Mouse (Mus musculus) spleen, postnatal 4 days (tissue): ENCODE data around the gene Atp5g1.
"Not testable (repeated sequence)": the region's sequence is repeated elsewhere in the genome, so short reads cannot be mapped to it uniquely, and the experiment has no call there.

Experiments
- DNase-seq, 2 experiments: peaks; one replicate each; pipeline ENCODE4 v3.0.0; 2022; ENCODE audit warnings: low spot score in 2 of 2

Gene Atp5g1

DNA sequence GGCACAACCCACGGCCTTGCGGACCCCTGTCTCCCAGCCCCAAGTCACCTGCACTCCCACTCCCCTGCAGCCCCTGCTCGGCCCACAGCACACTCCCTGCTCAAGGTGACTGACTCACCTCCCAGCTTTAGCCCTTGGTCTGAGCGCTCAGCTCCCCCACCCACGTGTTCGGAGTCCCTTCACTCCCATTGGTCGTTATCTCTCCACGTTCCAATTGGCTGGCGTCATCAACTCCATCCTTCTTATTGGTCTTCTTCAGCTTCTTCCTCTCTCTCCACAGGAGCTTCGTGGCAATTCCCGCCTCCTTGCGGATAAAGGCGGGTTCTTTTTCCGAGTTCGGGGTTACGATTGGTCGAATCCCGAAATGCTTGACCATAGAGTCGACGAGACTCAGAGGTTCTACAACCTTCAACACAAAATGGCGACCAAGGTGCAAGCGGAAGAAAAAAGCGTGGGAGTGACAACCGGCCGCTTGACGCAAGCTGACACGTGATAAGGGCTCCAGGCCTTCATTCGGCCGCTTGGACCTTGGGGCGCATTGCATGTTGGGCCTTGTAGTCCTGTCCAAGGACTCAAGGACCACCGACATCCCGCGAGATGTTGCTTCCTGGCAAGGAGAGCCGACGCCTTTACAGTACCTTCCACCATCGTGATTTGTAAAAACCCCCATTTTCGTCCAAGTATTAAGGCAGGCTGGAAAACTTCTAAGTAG lies at the start of gene Atp5g1:
Gene Atp5g1 (minus strand): TSS at position 162 of the 712 bp plus-strand sequence.
- peak; percentile 94 to 96 for DNase-seq

DNA sequence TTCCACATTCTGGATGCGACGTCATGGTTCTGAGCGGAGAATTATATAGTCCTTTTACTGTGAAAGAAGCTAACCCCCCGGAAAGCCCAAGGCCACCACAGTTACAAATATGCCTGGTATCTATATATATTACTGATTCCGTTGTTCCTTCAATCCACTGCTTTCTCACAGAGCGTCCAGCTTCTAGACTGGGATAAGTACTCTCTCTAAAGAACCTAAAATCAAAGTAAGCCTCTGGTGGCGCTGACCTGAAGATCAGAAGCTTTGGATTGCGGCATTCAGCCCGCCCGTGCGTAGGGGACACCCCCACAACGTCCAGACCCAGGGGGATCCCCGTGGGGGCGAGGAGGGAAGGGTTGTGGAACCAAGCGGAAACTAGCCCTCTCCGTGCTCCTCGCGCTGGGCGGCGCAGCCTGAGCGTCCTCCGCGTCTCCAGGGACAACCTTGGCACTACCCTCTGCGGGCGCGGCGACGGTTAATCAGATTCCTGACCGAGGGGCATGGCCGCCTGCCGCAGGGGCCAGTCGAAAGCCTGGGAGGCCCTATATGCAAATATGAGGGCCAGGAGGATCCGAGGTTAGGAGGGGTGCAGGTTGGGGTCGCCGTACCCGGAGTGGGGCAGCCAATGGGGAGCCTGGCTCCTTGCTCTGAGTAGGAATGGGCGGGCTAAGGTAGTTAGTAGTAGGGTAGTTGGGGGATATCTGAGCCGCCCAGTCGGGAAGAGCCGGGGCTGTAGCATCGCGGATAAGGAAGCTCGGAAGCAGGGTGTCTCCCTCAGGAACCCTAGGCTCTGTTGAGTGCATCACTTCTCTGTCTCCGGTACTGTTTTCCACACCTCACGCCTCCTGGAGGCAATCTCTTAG lies 48.8 kb upstream of the Atp5g1 start:
- DNase-seq, result peak in 1 of 2 experiments; percentile 63

DNA sequence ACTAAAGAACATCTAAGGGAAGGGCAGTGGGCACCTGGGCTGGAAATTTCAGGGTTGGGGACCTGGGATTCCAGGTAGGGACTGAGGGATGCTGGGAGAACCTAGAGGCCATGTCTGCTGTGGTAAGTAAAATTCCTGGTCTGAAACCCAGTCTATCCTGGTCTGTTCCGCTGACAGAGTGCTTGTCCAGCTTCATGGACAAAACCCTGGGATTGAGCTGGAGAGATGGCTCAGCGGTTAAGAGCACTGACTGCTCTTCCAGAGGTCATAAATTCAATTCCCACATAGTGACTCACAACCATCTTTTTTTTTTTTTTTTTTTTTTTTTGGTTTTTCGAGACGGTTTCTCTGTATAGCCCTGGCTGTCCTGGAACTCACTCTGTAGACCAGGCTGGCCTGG lies 47.3 kb upstream of the Atp5g1 start:
- not testable (repeated sequence) for DNase-seq

DNA sequence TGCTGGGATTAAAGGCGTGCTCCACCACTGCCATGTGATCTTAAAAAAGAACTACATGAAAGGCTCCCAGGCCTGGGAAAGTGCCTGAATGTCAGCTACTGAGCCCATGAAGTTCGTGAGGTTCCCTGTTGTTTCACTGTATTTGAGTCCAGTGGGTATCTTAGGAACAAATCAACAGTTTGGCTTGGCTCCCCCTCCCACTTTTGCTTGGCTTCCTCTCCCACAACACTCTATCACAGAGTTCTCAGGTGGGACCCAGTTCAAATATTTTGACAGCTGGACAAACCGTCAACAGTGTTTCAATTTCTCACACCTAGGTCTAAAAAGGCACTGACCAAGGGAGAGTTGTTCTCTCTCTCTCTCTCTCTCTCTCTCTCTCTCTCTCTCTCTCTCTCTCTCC lies 43.9 kb upstream of the Atp5g1 start:
- no peak for DNase-seq

DNA sequence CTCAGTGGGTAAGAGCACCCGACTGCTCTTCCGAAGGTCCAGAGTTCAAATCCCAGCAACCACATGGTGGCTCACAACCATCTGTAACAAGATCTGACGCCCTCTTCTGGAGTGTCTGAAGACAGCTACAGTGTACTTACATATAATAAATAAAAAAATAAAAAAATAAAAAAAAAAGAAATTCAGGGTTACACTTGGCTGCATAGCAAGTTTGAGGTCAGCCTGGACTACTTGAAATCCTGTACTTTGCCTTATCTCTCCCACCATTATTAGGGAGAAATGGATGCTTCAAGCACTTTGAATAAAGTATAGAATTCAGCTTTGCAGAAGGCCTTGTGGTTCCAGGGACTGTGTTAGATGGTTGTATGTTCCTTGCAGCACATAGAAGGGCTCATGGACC lies 41.5 kb upstream of the Atp5g1 start:
- DNase-seq, result not testable (repeated sequence)

DNA sequence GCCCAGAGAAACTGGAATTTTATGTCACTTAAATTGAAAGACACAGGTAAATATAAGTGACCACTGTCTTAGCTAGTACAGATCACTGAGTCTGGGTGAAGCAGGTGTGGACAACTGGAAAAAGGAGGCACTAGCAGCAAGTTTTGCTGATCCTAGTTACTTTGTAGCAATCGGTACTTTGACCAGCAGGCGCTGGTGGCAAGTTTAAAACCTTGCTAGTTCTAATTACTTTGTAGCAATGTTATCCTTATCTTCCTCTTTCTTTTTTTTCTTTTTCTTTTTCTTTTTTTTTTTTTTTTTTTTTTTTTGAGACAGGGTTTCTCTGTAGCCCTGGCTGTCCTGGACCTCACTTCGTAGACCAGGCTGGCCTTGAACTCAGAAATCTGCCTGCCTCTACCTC lies 40.6 kb upstream of the Atp5g1 start:
- no peak for DNase-seq

DNA sequence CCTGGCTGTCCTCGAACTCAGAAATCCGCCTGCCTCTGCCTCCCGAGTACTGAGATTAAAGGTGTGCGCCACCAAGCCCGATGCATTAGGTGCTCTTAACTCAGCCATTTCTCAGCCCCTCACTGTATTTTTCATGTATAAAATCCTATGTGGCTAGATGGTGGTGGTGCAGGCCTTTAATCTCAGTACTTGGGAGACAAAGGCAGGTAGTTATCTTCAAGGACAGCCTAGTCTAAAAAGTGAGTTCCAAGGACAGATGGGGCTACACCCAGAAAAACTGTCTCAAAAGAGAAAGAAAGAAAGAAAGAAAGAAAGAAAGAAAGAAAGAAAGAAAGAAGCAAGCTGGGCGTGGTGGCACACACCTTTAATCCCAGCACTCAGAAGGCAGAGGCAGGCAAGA lies 39.9 kb upstream of the Atp5g1 start:
- no peak for DNase-seq

DNA sequence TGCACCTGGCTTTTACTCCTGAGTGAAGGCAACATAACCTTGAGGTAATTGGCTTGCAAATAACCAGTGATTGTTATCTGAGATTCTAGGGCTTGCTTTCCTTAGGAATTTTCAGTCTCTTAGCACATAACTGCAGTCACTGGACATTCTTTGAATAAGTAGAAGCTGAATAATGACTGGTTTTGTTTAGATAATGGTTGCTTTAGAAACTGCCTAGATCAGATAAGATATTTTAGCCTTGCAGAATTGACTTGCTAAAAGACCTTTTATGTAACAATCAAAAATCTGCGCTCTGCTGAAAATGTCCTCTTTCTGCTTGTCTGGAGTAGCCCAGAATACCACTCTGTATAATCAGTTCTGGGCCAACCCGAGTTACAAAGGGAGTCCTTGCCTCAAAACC lies 38.6 kb upstream of the Atp5g1 start:
- DNase-seq, result no peak

DNA sequence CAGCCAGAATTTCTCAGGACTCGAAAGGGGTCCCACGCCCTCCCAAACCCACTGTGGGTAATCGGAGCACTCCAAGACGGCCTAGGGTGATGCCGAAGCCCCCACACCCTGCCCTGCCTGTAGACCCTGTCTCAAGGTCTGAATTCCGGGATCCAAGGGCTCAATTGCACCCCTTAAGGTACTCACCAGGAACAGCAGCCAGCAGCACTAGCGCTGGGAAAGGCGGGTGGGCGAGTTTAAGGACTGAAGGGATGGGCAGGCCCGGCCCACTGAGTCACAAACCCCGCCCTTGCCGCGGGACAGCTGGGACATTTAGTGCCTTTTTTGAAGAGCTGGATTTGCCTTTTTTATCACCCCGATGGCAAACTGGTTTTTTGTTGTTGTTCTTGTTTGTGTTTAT lies 36.3 kb upstream of the Atp5g1 start, which contains the start of gene Calcoco2:
Gene Calcoco2 (minus strand): TSS at position 214 of the 400 bp plus-strand sequence.
- DNase-seq, result no peak

DNA sequence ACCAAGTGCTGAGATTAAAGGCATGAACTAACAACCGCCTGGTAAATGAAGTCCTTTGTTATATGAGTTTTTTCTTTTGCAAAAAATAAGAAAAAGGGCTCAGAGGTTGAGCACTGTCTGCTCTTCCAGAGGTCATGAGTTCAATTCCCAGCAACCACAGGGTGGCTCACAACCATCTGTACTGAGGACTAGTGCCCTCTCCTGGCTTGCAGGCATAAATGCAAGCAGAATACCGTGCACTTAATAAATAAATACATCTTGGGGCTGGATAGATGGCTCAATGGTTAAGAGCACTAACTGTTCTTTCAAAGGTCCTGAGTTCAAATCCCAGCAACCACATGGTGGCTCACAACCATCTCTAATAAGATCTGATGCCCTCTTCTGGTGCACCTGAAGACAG lies 35.5 kb upstream of the Atp5g1 start:
- DNase-seq, result not testable (repeated sequence)

DNA sequence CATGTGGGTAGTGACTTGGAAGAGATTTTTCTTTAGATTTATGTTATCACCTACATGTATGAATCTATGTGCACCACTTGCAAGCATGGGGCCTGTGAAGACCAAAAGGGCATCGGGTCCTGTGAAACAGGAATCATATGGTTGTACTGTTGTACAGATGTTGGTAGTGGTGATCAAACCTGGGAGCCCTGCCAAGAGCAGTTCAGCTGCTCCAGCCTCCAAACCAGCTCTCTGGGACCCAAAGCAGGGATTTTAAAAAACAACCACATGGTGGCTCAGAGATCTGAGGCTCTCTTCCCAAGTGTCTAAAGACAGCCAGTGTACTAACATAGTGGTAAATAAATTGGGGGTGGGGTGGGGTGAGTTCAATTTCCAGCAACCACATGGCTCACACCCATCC lies 32.9 kb upstream of the Atp5g1 start:
- DNase-seq, result no peak

DNA sequence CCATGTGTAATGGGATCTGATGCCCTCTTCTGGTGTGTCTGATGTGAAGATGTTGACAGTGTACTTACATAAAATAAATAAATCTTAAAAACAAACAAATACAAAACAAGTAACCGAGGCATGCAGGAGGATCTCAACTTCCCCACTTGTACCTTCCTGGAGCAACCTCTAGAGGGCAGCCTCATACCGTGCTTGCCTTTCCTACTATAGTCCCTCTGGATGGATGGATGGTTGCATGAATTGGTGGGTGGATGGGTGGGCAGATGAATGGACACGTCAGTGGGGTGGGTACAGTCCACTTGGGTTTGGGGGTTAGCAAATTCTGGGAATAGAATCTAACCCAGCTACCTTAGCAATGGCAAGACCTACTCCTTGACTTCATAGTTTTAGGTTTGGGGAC lies 17.9 kb upstream of the Atp5g1 start:
- peak; percentile 22 to 67 for DNase-seq

DNA sequence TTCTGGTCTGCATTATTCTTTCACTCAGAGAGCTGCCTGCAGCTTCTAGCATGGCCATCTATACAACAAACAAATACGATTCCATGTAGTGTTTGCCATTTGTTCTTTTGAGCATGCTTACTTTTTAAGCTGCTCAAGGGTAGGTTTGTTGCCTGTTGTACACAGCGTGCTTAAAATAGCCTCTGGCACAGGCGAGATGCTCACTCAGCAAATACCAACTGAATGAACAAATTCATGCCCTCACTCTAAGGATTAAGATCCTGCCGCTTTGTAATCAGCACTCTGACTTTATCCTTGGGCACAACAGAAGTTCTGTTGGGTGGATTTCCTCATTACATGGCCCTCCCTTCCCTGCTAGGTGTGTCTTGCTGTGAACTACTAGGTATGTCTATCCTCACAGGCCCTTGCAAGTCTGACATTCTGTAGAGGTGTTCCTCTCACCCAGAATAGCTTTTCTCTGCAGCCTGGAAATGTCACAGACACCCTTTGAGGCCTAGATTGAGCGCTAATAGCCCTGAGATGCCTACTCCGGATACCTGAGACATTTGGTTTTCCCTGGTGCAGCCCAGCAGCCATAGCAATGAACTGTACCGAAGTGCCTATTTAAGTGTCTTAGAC lies 17.3 kb upstream of the Atp5g1 start:
- no peak for DNase-seq

DNA sequence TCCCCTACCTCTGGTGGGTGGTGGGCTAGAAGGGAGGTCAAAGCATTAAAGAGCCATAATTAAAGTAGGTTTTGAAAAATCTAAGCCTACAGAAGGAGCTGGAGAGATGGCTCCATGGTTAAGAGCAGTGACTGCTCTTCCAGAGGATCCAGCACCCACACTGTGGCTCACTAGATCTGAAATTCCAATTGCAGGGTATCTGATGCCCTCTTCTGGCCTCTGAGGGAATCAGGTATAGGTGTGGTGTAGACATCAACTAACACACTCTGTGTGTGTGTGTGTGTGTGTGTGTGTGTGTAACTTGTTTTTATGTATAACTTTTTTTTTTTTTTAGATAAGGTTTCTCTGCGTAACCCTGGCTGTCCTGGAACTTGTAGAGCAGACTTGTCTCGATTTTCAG lies 15.6 kb upstream of the Atp5g1 start:
- no peak for DNase-seq

DNA sequence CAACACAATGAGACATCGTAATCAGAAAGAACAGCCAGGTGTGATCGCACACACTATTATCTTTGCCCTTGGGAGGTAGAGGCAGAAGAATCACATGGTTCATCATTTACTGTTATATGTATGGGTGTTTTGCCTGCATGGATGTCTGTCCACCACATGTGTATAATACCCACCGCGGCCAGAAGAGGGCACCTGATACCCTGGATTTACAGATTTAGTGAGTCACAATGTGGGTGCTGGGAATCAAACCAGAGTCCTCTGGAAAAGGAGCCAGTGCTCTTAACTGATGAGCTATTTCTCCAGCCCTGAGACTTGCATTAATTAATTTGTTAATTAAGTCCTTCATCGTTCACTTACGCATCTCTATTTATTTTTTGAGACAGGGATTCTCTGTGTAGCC lies 12.5 kb upstream of the Atp5g1 start:
- DNase-seq, result no peak

DNA sequence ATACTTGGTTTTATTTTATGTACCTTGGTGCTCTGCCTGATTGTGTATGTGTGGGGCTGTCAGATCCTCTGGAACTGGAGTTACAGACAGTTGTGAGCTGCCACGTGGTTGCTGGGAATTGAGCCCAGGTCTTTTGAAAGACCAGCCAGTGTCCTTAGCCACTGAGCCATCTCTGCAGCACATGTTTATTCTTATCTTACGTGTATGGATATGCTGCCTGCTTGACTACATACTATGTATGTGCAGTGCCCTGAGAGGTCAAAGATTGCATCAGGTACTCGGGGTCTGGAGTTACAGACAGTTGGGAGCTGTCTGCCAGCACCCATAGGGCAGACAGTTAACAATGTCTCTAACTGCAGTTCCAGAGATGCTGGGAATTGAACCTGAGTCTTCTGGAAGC lies 7.2 kb upstream of the Atp5g1 start:
- no peak for DNase-seq

DNA sequence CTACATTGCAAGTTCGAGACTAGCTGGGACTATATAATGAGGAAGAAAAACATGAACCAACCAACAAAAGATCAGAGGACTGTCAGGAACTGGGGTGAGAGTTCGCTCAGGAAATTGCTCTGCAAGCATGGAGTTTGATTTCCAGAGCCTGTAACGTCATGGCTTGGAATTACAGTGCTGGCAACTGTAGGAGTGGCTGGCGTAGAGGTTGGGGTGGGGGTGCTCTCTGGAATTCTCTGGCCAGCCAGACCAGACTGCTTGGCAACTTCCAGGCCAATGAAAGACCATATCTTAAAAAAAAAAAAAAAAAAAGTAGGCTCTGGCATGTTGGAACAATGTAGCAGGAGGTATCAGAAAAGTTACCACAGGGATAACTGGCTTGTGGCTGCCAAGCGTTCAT lies 5.3 kb upstream of the Atp5g1 start:
- no peak for DNase-seq

DNA sequence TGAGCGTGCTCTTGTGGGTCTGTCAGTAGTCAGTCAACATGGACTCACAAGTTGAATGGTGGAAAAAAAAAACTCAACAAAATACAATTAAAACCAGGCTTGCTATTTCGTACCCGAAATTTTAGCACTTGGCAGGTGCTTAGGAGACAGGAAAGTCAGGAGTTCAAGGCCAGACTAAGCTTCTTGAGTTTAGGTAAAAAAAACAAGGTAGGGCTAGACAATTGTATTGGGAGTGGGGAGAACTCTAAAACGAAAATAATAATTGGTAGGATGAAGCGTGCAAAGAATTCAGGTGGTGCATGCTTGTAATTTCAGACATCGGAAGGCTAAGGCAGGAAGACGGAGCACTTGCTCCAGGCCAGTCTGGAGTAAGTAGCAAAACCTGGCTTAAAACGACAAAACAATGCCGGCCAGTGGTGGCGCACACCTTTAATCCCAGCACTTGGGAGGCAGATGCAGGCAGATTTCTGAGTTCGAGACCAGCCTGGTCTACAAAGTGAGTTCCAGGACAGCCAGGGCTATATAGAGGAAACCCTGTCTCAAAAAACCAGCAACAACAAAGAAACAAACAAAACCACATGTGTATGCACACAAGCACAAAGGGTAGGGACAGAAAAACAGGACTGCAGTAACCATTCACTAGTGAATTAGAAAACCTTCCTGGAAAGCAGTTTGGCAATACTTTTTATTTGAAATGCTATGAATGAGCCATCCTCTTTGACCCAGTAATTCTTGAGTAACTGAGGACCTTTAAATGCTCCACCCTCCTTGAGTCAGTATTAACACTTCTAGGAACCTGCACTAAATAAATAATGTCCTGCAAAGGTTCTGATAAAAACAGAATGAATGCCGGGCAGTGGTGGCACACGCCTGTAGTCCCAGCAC lies 993 bp upstream of the Atp5g1 start:
- no peak for DNase-seq

DNA sequence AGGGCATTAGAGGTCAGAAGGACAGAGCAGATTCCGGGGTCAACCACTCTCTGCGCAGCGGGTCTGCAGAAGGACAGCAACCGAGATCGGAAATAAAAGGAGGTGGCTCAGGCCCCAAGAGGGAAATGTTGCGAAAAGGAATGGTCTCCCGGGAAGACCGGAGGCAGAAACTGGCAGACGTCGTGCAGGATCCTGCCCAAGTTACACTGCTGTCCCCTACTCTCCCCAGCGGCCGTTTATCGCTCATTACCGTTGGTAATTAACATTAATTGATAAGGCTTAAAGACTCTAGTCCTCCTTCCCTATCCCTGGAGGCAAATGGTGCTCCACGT lies 327 bp downstream of the Atp5g1 start:
- DNase-seq, result no peak

DNA sequence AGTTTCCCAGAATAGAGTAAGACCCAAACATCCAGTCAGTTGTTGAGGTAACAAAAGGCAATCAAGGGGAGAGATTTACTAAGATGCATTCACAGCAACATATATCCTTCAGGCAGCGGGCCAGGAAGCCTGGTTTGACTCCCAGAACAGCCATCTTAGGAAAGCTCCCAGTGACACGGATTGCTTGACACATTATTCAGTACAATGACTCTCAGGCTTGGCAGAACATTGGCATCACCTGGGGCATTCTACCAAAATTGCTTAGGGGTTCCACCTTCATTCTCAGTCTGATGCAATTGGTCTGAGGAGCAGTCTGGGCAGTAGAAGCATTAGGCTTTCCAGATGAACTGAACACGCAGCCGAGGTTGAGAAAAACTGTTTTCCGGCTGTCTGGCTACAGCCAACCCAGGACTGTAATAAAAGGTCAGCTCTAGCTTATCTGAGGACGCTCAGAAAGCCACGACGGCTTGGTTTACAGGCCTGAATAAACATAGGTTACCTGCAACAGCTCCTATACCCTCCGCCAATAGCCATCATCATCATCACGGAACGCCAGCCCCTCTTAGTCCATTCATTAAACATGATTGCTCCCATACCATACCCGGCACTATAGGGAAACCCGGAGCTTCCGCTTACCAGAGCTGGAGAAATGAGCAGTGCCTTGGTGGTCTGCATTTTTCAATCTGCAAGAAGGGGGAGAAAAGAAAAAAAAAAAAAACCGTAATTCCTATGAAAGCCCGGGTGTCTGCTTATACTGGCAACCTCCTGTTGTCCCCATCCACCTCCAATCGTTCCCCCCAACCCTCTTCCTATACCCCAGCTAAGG lies 906 bp downstream of the Atp5g1 start:
- no peak for DNase-seq
